ENCODE assay signal across 8 mouse cellular contexts in genomic region chr3:55782056-55782687, GRCm38 (mm10). TPM values are rescaled to one million over a fixed set of nuclear protein-coding genes. Genes with fewer than 3 reads are reported as not detected.
DNase-seq lines count a peak whose midpoint lies in the region; ATAC-seq lines count a peak whose summit lies in the region.

Mab21l1 (plus strand) TSS chr3:55782510.

- peak within 1 kb of the TSS; percentile 64 for H3K27ac ChIP-seq in heart, embryonic 10.5 days
- H3K27ac ChIP-seq in kidney, embryonic 15.5 days: no peak within 1 kb of the TSS
- H3K27ac ChIP-seq in midbrain, embryonic 16.5 days (ENCODE audit: low read length): peak within 1 kb of the TSS; percentile 98

- no peak for ATAC-seq in megakaryocyte, adult 5-6 weeks (ENCODE audit: poor library complexity, severe bottlenecking)
- no peak; the same call in 1 of the 2 replicates for ATAC-seq in kidney, embryonic 15.5 days (replicated peaks; ENCODE audit: low FRiP score)
- ATAC-seq in midbrain, embryonic 16.5 days: peak; percentile 83

- no peaks in the 10 kb centered on the region for H3K36me3 ChIP-seq in megakaryocyte, embryonic 14.5 days (replicated peaks; ENCODE audit: low read length)
- no peaks in the 10 kb centered on the region for H3K36me3 ChIP-seq in heart, embryonic 10.5 days
- no peaks in the 10 kb centered on the region for H3K36me3 ChIP-seq in kidney, embryonic 15.5 days
- H3K36me3 ChIP-seq in midbrain, embryonic 16.5 days (ENCODE audit: control insufficient read depth, insufficient read depth, low read length): no peaks in the 10 kb centered on the region

- peaks cover 14% of the 10 kb centered on the region for H3K9me3 ChIP-seq in megakaryocyte, embryonic 14.5 days
- H3K9me3 ChIP-seq in heart, embryonic 10.5 days: no peaks in the 10 kb centered on the region
- H3K9me3 ChIP-seq in kidney, embryonic 15.5 days (replicated peaks): no peaks in the 10 kb centered on the region
- no peaks in the 10 kb centered on the region for H3K9me3 ChIP-seq in midbrain, embryonic 16.5 days (replicated peaks; ENCODE audit: control insufficient read depth, low read length, poor library complexity, severe bottlenecking)

- peaks cover 38% of the 10 kb centered on the region for H3K4me1 ChIP-seq in megakaryocyte, embryonic 14.5 days
- peaks cover 29% of the 10 kb centered on the region for H3K4me1 ChIP-seq in heart, embryonic 10.5 days
- peaks cover 36% of the 10 kb centered on the region for H3K4me1 ChIP-seq in kidney, embryonic 15.5 days
- peaks cover 23% of the 10 kb centered on the region for H3K4me1 ChIP-seq in midbrain, embryonic 16.5 days (ENCODE audit: control insufficient read depth, insufficient read depth, low read length)

- WGBS in heart, embryonic 10.5 days: 3% methylated on average over 16 of the region's 16 CpGs
- 10% methylated on average over 16 of the region's 16 CpGs for WGBS in kidney, embryonic 15.5 days
- 12% methylated on average over 16 of the region's 16 CpGs for WGBS in midbrain, embryonic 16.5 days

- peak within 1 kb of the TSS; percentile 93 for H3K4me3 ChIP-seq in megakaryocyte, embryonic 14.5 days (replicated peaks)
- H3K4me3 ChIP-seq in heart, embryonic 10.5 days: peak within 1 kb of the TSS; percentile 61
- peak within 1 kb of the TSS; percentile 34 for H3K4me3 ChIP-seq in kidney, embryonic 15.5 days (replicated peaks)
- H3K4me3 ChIP-seq in midbrain, embryonic 16.5 days (ENCODE audit: low read depth, low read length): peak within 1 kb of the TSS; percentile 51

- peak; percentile 69 for DNase-seq in embryo, embryonic 10 days (ENCODE audit: low spot score)
- no peak for DNase-seq in heart, embryonic 10.5 days (ENCODE audit: low spot score)
- no peak for DNase-seq in urinary bladder, postnatal 14 days (ENCODE audit: low spot score)
- no peak for DNase-seq in urinary bladder, postnatal 25 days (ENCODE audit: low spot score)

- 0 out of 2 replicates have a peak within 1 kb of the TSS, but pooled peaks have one; percentile 10 for H3K9ac ChIP-seq in kidney, embryonic 15.5 days
- peak within 1 kb of the TSS; percentile 87 for H3K9ac ChIP-seq in midbrain, embryonic 16.5 days (ENCODE audit: low read depth, low read length)

- H3K27me3 ChIP-seq in megakaryocyte, embryonic 14.5 days (replicated peaks): peaks cover 72% of the 10 kb centered on the region
- H3K27me3 ChIP-seq in heart, embryonic 10.5 days (ENCODE audit: insufficient read depth, poor library complexity, severe bottlenecking): peaks cover 89% of the 10 kb centered on the region
- H3K27me3 ChIP-seq in kidney, embryonic 15.5 days: peaks cover 87% of the 10 kb centered on the region
- H3K27me3 ChIP-seq in midbrain, embryonic 16.5 days (ENCODE audit: control insufficient read depth, insufficient read depth, low read depth, low read length): no peaks in the 10 kb centered on the region

- H3K4me2 ChIP-seq in kidney, embryonic 15.5 days: peak within 1 kb of the TSS; percentile 57
- peak within 1 kb of the TSS; percentile 70 for H3K4me2 ChIP-seq in midbrain, embryonic 16.5 days (ENCODE audit: low read length)

RNA-seq across cellular contexts. Expression of gene Mab21l1, which starts in this region (rescaled TPM):
- not detected in 2 replicates for polyA plus RNA-seq in megakaryocyte, embryonic 14.5 days (2012; ENCODE audit: insufficient read depth, low replicate concordance)
- total RNA-seq in megakaryocyte, adult 5-6 weeks (2015): not detected in 2 replicates
- not detected in 2 replicates for total RNA-seq in megakaryocyte, adult 5-6 weeks (2017)
- polyA plus RNA-seq in heart, embryonic 10.5 days (2016; fragmentation: Nextera tagmentation; extraction: Ambion mirVana): 4.0 and 4.1 TPM in 2 replicates
- 0.98 and 1.8 TPM in 2 replicates for polyA plus RNA-seq in kidney, embryonic 15.5 days (2015; fragmentation: Nextera tagmentation; extraction: Ambion mirVana)
- 136 and 156 TPM in 2 replicates for polyA plus RNA-seq in midbrain, embryonic 16.5 days (2015; fragmentation: Nextera tagmentation; extraction: Ambion mirVana)

Comparison
In these comparisons a context has a peak if more than half of its experiments do, and no peak if none do; other contexts are left out.
1. RNA of gene Mab21l1 (polyA plus RNA-seq): 136 to 156 TPM in midbrain, embryonic 16.5 days; 4.0 to 4.1 TPM in heart, embryonic 10.5 days, 0.98 to 1.8 TPM in kidney, embryonic 15.5 days and not detected in megakaryocyte, embryonic 14.5 days; every median in the first group is over 10 times any median in the second.
2. H3K4me3 ChIP-seq: peak in every context shown above with its lines; median percentile 93 in megakaryocyte, embryonic 14.5 days; 61 in heart, embryonic 10.5 days; 51 in midbrain, embryonic 16.5 days; 34 in kidney, embryonic 15.5 days.